Mouse (Mus musculus) midbrain, embryonic 11.5 days (tissue): ENCODE measurements around the gene Sgta. TPM values are rescaled to one million over a fixed set of nuclear protein-coding genes. Genes with fewer than 3 reads are reported as not detected.
A peak's percentile ranks its signal among the peaks of the same experiment; 100 is the strongest.
"Not testable (repeated sequence)": the region's sequence is repeated elsewhere in the genome, so short reads cannot be mapped to it uniquely, and the experiment has no call there.

Experiments
- ATAC-seq: fragments of 200-750 bp; cut with Nextera tagmentation; 2 replicates; pipeline ENCODE4 v1.8.0; 2017; ENCODE audit warnings: moderate TSS enrichment, moderate library complexity; ENCODE audit not compliant: low FRiP score
- DNase-seq: peaks from one replicate; pipeline ENCODE4 v3.0.0; 2015; ENCODE audit warnings: low spot score; ENCODE audit errors: missing footprints
- H3K27ac ChIP-seq: fragments of 300-500 bp; sonication (generic); 2 replicates; pipeline ENCODE4 v1.5.1; 2014; ENCODE audit warnings: low read depth, low read length
- H3K27me3 ChIP-seq: fragments of 300-500 bp; sonication (generic); 2 replicates; pipeline ENCODE4 v1.6.1; 2014; ENCODE audit warnings: mild to moderate bottlenecking, low read length, moderate library complexity, mixed read lengths; ENCODE audit not compliant: control insufficient read depth, insufficient read depth
- H3K36me3 ChIP-seq: fragments of 300-500 bp; sonication (generic); 2 replicates; pipeline ENCODE4 v1.6.1; 2014; ENCODE audit warnings: mild to moderate bottlenecking, low read length, moderate library complexity, mixed read lengths; ENCODE audit not compliant: control insufficient read depth, insufficient read depth
- H3K4me1 ChIP-seq: fragments of 300-500 bp; sonication (generic); 2 replicates; pipeline ENCODE4 v1.6.1; 2014; ENCODE audit warnings: low read length; ENCODE audit not compliant: control insufficient read depth, insufficient read depth
- H3K4me2 ChIP-seq: fragments of 300-500 bp; sonication (generic); 2 replicates; pipeline ENCODE4 v1.6.1; 2014; ENCODE audit warnings: mild to moderate bottlenecking, moderate library complexity
- H3K4me3 ChIP-seq: fragments of 300-500 bp; sonication (generic); 2 replicates; pipeline ENCODE4 v1.5.1; 2014; ENCODE audit warnings: low read depth, low read length
- H3K9ac ChIP-seq: fragments of 300-500 bp; sonication (generic); 2 replicates; pipeline ENCODE4 v1.6.1; 2014; ENCODE audit warnings: low read length
- H3K9me3 ChIP-seq: fragments of 300-500 bp; sonication (generic); 2 replicates; pipeline ENCODE4 v1.6.1; 2016; ENCODE audit warnings: low read length; ENCODE audit not compliant: control insufficient read depth
- WGBS: fragments of 180-500 bp; shearing (Covaris S2); extraction: QIAGEN DNeasy Blood & Tissue Kit; methylation state at CpG from one replicate; pipeline ENCODE4 v1.1.7; 2014; 5-methylcytosine and 5-hydroxymethylcytosine counted together
- polyA plus RNA-seq: library from polyadenylated mRNA; unstranded; fragments of >200 nt; fragmentation: Nextera tagmentation; extraction: Ambion mirVana; gene quantifications from 2 replicates; pipeline ENCODE4 v1.2.1, GENCODE M21; 2014

Gene Sgta
- polyA plus RNA-seq, 1 experiment from 2014 or later, result 232 TPM

DNA sequence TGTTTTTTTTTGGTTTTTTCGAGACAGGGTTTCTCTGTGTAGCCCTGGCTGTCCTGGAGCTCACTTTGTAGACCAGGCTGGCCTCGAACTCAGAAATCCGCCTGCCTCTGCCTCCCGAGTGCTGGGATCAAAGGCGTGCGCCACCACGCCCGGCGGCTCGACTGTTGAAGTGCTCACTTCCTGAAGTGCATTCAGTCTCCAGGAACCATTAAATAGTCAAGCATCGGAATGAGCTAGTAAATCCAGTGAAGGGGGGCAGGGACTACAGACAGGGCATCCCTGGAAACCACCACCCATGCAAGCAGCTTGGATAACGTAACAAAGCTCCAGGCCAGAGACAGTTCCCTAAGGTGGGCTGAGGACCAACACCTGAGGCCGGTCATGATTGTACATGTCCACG lies 14.7 kb downstream of the Sgta start:
- H3K9me3 ChIP-seq, H3K4me1 ChIP-seq, ATAC-seq, H3K27me3 ChIP-seq, DNase-seq, H3K9ac ChIP-seq, H3K27ac ChIP-seq, H3K4me2 ChIP-seq, H3K4me3 ChIP-seq: not testable (repeated sequence)
- WGBS, result 90% methylated on average over 13 of the region's 14 CpGs
- peaks cover 45% of the 10 kb centered on the region for H3K36me3 ChIP-seq

DNA sequence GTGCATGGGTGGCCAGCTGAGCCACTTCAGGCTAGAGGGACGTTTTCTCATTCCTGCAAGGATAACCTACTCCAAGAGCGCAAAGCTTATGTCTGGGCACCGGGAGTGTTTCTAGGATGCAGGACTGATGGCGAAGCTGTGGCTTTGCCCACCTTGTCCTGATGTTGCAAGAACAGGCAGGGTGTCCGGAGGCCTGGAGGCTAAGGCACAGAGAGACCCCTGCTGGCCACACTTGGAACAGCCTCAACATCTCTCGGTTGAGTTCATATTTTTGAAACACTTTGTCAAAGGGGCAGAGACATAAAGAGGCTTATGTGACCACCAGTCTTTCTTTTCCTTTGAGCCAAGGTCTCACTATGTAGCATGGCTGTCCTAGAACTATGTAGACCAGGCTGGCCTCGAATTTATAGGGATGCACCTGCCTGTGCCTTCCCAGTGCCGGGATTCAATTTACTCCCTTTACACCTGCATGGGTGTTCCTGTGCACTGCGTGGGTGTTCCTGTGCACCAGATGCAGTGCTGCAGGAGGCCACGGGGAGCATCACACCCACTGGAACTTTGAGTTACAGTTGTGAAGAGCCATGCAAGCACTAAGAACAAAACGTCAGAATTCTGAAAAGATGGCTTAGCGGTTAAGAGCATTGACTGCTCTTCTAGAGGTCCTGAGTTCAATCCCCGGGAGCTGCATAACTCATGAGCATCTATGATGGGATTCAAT lies 18.4 kb downstream of the Sgta start:
- Histone ChIP-seq H3K27me3 (no peaks in the 10 kb centered on the region), H3K36me3 (peaks cover 21% of the 10 kb centered on the region), H3K27ac (no peak overlapping the region), H3K4me3 (no peak overlapping the region), H3K4me1 (no peaks in the 10 kb centered on the region), H3K9me3 (no peaks in the 10 kb centered on the region), H3K9ac (no peak overlapping the region), H3K4me2 (no peak overlapping the region)
- WGBS, result 33% methylated on average over 13 of the region's 13 CpGs
- peak; percentile 96 for DNase-seq
- ATAC-seq, result no peak

DNA sequence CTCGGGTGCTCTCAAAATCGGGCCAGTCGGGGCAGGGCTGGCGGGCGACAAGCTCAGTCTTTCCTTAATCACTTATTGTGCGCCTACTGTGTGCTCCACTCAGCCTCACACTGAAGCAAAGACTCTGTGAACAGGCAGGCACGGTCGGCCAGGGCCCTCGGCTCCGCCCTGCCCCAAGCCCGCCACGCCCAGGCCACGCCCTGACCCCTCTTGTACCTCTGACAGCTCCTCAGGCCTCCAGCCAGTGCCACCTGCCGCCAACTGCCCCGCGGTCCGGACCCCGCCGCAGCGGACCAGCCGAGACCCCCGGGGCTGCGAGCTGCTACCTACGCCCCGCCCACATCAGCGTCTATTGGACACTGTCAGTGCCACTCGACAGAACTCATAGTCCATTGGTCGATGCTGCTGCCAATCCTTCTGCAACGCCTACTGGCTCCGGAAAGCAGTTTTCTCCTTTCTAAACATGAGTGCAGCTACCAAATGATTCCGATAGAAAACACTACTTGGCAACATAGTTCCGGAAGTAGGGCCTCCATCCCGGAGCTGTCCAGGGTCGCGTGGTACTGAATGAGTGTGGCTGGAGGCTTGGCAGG lies 22.9 kb downstream of the Sgta start, which contains the start of gene Slc39a3:
Gene Slc39a3 (minus strand): TSS at position 439 of the 593 bp plus-strand sequence.
- DNase-seq (peak; percentile 100), ATAC-seq (peak; percentile 99)
- H3K4me3 ChIP-seq, result peak within 1 kb of the TSS; percentile 68
- no peaks in the 10 kb centered on the region for H3K4me1 ChIP-seq
- no peaks in the 10 kb centered on the region for H3K27me3 ChIP-seq
- no peaks in the 10 kb centered on the region for H3K9me3 ChIP-seq
- peak within 1 kb of the TSS; percentile 41; the same call in 1 of the 2 replicates for H3K27ac ChIP-seq
- H3K36me3 ChIP-seq, result no peaks in the 10 kb centered on the region
- H3K4me2 ChIP-seq, result peak within 1 kb of the TSS; percentile 54
- peak within 1 kb of the TSS; percentile 76 for H3K9ac ChIP-seq
- WGBS, result under 1% methylated on average over 35 of the region's 35 CpGs

DNA sequence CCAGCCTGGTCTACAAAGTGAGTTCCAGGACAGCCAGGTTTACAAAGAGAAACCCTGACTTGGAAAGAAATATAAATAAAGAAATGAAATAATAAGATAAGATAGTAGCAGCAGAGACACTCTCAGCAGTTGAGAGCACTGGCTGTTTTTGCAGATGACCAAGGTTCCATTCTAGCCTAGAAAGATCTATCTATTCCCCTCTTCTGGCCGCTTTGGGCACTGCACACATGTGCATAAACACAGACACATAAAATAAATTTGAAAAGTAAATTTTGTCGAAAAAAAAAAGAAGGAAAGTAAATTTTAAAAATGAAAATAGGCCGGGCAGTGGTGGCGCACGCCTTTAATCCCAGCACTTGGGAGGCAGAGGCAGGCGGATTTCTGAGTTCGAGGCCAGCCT lies 23.7 kb downstream of the Sgta start:
- H3K9me3 ChIP-seq, result no peaks in the 10 kb centered on the region
- DNase-seq, result no peak
- no peak overlapping the region for H3K4me3 ChIP-seq
- peaks cover under 1% of the 10 kb centered on the region; the same call in 1 of the 2 replicates for H3K36me3 ChIP-seq
- no peak overlapping the region for H3K4me2 ChIP-seq
- H3K27ac ChIP-seq, result no peak overlapping the region
- H3K9ac ChIP-seq, result no peak overlapping the region
- no peaks in the 10 kb centered on the region for H3K27me3 ChIP-seq
- ATAC-seq, result no peak
- no peaks in the 10 kb centered on the region for H3K4me1 ChIP-seq
- 77% methylated on average over 7 of the region's 7 CpGs for WGBS

DNA sequence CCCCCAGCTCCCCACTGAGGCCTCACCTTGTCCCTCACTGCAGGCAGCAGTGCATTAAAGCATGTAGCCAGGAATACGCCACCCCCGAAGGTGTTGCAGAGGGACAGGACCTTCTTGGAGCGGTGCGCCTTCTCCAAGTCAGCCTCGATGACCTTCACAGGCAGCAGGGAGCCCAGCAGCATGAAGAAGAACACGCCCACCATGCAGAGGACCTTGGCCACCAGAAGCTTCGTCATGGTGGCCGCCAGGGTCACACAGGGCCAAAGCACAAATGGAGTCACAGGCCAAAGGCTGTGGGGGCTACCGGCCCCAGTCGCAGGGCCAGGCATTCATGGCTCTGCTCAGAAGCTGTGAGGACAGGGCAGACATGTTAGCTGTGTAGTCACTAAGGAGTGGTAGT lies 26.4 kb downstream of the Sgta start:
- Histone ChIP-seq H3K9me3 (no peaks in the 10 kb centered on the region), H3K4me3 (no peak overlapping the region), H3K4me1 (no peaks in the 10 kb centered on the region), H3K9ac (no peak overlapping the region), H3K27me3 (no peaks in the 10 kb centered on the region), H3K4me2 (no peak overlapping the region), H3K36me3 (peaks cover 6% of the 10 kb centered on the region; the same call in 1 of the 2 replicates), H3K27ac (no peak overlapping the region)
- ATAC-seq (no peak), DNase-seq (no peak)
- 78% methylated on average over 10 of the region's 10 CpGs for WGBS

DNA sequence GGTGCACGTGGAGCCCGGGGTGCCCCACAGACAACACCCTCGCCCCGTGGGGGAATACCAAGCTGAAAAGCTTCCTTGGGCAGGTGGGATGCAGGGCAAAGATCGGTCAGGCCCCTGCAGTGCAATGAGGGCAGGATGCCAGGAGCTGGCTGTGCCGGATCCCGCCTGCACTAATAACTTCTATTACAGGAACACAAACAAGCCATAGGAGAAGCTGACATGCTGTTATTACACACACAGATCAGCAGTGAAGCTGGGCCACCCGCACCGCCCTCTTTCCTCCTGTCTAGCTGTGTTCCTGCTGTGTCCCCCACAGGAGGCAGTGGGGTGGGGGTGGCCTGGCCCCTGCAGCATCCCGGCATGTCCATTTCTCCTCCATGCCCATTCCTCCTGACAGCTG lies 30.9 kb downstream of the Sgta start:
- DNase-seq, result no peak
- no peak overlapping the region for H3K9ac ChIP-seq
- peaks cover 7% of the 10 kb centered on the region for H3K27me3 ChIP-seq
- no peak overlapping the region for H3K4me3 ChIP-seq
- no peak overlapping the region for H3K4me2 ChIP-seq
- H3K9me3 ChIP-seq, result no peaks in the 10 kb centered on the region
- ATAC-seq, result no peak
- 71% methylated on average over 10 of the region's 10 CpGs for WGBS
- peaks cover 6% of the 10 kb centered on the region; the same call in 1 of the 2 replicates for H3K36me3 ChIP-seq
- H3K4me1 ChIP-seq, result peaks cover 7% of the 10 kb centered on the region; the same call in 1 of the 2 replicates
- H3K27ac ChIP-seq, result no peak overlapping the region

DNA sequence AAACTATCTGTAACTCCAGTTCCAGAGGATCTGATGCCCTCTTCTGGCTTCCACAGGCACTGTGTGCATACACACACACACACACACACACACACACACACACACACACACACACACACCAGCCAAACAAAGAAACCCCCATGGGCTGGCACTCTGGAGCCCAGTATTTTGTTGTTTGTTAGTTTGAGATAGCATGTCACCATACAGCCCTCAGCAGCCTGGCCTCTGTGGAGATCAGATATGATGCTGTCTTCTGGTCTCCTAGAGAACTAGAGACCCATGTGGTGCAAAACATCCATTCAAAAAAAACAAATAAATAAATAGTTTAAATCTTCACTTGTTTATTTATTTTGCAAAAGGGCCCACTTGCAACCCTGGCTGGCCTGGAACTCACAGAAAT lies 31.8 kb downstream of the Sgta start:
- Histone ChIP-seq H3K4me2 (no peak overlapping the region), H3K27ac (no peak overlapping the region), H3K27me3 (peaks cover 7% of the 10 kb centered on the region), H3K9me3 (no peaks in the 10 kb centered on the region), H3K36me3 (peaks cover 6% of the 10 kb centered on the region; the same call in 1 of the 2 replicates), H3K4me1 (peaks cover 7% of the 10 kb centered on the region; the same call in 1 of the 2 replicates), H3K4me3 (no peak overlapping the region), H3K9ac (no peak overlapping the region)
- DNase-seq (no peak), ATAC-seq (no peak)

DNA sequence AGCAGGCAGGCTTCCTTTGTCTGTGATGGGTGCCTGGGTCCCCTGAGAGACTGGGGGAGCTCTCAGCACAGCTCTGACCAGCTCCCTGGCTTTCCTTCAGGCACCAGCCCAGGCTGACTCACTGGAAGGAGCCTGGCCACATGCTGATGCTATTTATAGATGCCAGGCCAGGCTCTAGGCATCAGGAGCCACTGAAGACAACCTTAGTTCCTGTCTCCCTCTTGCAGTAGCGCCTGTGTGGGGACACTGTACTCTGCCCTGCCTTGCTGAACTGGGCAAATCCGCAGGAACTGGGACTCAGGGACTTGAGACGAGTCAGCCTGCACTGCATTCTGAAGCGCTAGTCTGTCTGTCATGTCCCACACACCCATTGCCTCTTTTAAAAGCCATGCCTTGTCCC lies 32.6 kb downstream of the Sgta start:
- WGBS, result 72% methylated on average over 4 of the region's 4 CpGs
- Histone ChIP-seq H3K27ac (no peak overlapping the region), H3K9me3 (no peaks in the 10 kb centered on the region), H3K4me3 (no peak overlapping the region), H3K36me3 (peaks cover 6% of the 10 kb centered on the region; the same call in 1 of the 2 replicates), H3K27me3 (peaks cover 7% of the 10 kb centered on the region), H3K4me1 (peaks cover 7% of the 10 kb centered on the region; the same call in 1 of the 2 replicates), H3K4me2 (no peak overlapping the region), H3K9ac (no peak overlapping the region)
- DNase-seq (no peak), ATAC-seq (no peak)

DNA sequence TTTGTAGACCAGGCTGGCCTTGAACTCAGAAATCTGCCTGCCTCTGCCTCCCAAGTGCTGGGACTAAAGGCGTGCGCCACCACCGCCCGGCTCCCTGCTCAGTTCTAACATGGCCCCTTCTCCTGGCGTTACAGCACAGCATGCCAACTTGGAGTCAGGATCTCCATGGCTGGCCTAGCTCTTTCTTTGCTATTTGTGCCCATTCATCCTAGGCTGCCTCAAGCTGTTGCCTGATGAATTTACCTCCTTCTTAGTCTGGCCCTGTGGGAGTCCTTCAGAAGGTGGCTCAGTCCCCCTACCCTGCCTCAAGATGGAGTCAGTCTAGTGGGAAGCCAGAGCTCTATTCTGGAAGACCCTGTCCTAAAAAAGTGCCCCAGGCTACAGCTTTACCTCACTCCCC lies 33.1 kb downstream of the Sgta start:
- Histone ChIP-seq H3K27ac (no peak overlapping the region), H3K27me3 (peaks cover 7% of the 10 kb centered on the region), H3K9ac (no peak overlapping the region), H3K4me1 (peaks cover 7% of the 10 kb centered on the region; the same call in 1 of the 2 replicates), H3K36me3 (peaks cover 6% of the 10 kb centered on the region; the same call in 1 of the 2 replicates), H3K9me3 (no peaks in the 10 kb centered on the region), H3K4me3 (no peak overlapping the region), H3K4me2 (no peak overlapping the region)
- DNase-seq (no peak), ATAC-seq (no peak)
- WGBS, result 97% methylated on average over 5 of the region's 5 CpGs
